Mouse (Mus musculus) splenic B cell, adult 2 months (primary cell): ENCODE results near the gene Rilp.

Source experiments
- DNase-seq: peaks from one replicate; pipeline ENCODE4 v3.0.0-alpha.2; 2011; ENCODE audit warnings: low read depth, low spot score
- H3K27me3 ChIP-seq: 2 replicates; pipeline ENCODE4 v1.6.1; 2012; ENCODE audit warnings: mild to moderate bottlenecking, low read length, moderate library complexity, mixed read lengths; ENCODE audit not compliant: control insufficient read depth, poor library complexity, insufficient read depth, severe bottlenecking
- H3K36me3 ChIP-seq: 2 replicates; pipeline ENCODE4 v1.6.1; 2012; ENCODE audit warnings: mild to moderate bottlenecking, low read length, moderate library complexity, mixed read lengths; ENCODE audit not compliant: control insufficient read depth, poor library complexity, insufficient read depth, severe bottlenecking

Rilp gene

GRCm38 (mm10) chr11:75519834-75520633 is 10.1 kb downstream of the Rilp start:
- no peak for DNase-seq
- H3K27me3 ChIP-seq: no peaks in the 10 kb centered on the region

GRCm38 (mm10) chr11:75521609-75522008 is 11.7 kb downstream of the Rilp start:
- H3K27me3 ChIP-seq: no peaks in the 10 kb centered on the region
- no peak for DNase-seq
- no peaks in the 10 kb centered on the region for H3K36me3 ChIP-seq

More at GRCm38 (mm10) chr11:75519834-75520633, 10.1 kb downstream of the Rilp start:
- H3K36me3 ChIP-seq: no peaks in the 10 kb centered on the region

- Histone ChIP-seq H3K36me3 (no peaks in the 10 kb centered on the region), H3K27me3 (no peaks in the 10 kb centered on the region)
- DNase-seq: no peak
Measured at GRCm38 (mm10) chr11:75522793-75523192, 12.9 kb downstream of the Rilp start.

- no peaks in the 10 kb centered on the region; the same call in 1 of the 2 replicates for H3K27me3 ChIP-seq
- H3K36me3 ChIP-seq: no peaks in the 10 kb centered on the region
- no peak for DNase-seq
Measured at GRCm38 (mm10) chr11:75525531-75526125, 15.7 kb downstream of the Rilp start.

GRCm38 (mm10) chr11:75526943-75527342 is 17.0 kb downstream of the Rilp start:
- no peaks in the 10 kb centered on the region; the same call in 1 of the 2 replicates for H3K27me3 ChIP-seq
- DNase-seq: no peak

GRCm38 (mm10) chr11:75529771-75530170 is 19.9 kb downstream of the Rilp start:
- Histone ChIP-seq H3K27me3 (no peaks in the 10 kb centered on the region; the same call in 1 of the 2 replicates), H3K36me3 (no peaks in the 10 kb centered on the region)
- no peak for DNase-seq

More at GRCm38 (mm10) chr11:75526943-75527342, 17.0 kb downstream of the Rilp start:
- no peaks in the 10 kb centered on the region for H3K36me3 ChIP-seq

- Histone ChIP-seq H3K36me3 (no peaks in the 10 kb centered on the region), H3K27me3 (no peaks in the 10 kb centered on the region; the same call in 1 of the 2 replicates)
- peak; percentile 93 for DNase-seq
Measured at GRCm38 (mm10) chr11:75530325-75530724, 20.4 kb downstream of the Rilp start.

- DNase-seq: no peak
- no peaks in the 10 kb centered on the region for H3K36me3 ChIP-seq
- H3K27me3 ChIP-seq: no peaks in the 10 kb centered on the region; the same call in 1 of the 2 replicates
Measured at GRCm38 (mm10) chr11:75530845-75531373, 21.0 kb downstream of the Rilp start.

GRCm38 (mm10) chr11:75531469-75532242 is 21.8 kb downstream of the Rilp start, which contains the start of gene Slc43a2:
Slc43a2 (plus strand) TSS chr11:75531694.
- no peaks in the 10 kb centered on the region; the same call in 1 of the 2 replicates for H3K27me3 ChIP-seq
- no peaks in the 10 kb centered on the region for H3K36me3 ChIP-seq
- peak; percentile 86 for DNase-seq

- H3K27me3 ChIP-seq: no peaks in the 10 kb centered on the region; the same call in 1 of the 2 replicates
- DNase-seq: peak; percentile 82
- H3K36me3 ChIP-seq: 0 out of 2 replicates have a peak, but pooled peaks cover 2% of the 10 kb centered on the region
Measured at GRCm38 (mm10) chr11:75532340-75533277, 22.7 kb downstream of the Rilp start.

- peak; percentile 46 for DNase-seq
- Histone ChIP-seq H3K27me3 (no peaks in the 10 kb centered on the region; the same call in 1 of the 2 replicates), H3K36me3 (0 out of 2 replicates have a peak, but pooled peaks cover 2% of the 10 kb centered on the region)
Measured at GRCm38 (mm10) chr11:75533314-75534015, 23.6 kb downstream of the Rilp start.

- Histone ChIP-seq H3K36me3 (0 out of 2 replicates have a peak, but pooled peaks cover 2% of the 10 kb centered on the region), H3K27me3 (no peaks in the 10 kb centered on the region; the same call in 1 of the 2 replicates)
- DNase-seq: no peak
Measured at GRCm38 (mm10) chr11:75534286-75535033, 24.6 kb downstream of the Rilp start.
